Mouse (Mus musculus) G1E (cell line): ENCODE results near the gene Boll.

ENCODE experiments used
- CTCF ChIP-seq: IDR thresholded peaks from 2 replicates; pipeline ENCODE4 v1.5.1; 2012; ENCODE audit warnings: low read depth, low read length, inconsistent platforms, mixed read lengths
- GATA1 ChIP-seq: IDR thresholded peaks from 2 replicates; pipeline ENCODE4 v1.6.1; 2012; ENCODE audit warnings: borderline replicate concordance, low read length, inconsistent platforms, mixed read lengths

DNA sequence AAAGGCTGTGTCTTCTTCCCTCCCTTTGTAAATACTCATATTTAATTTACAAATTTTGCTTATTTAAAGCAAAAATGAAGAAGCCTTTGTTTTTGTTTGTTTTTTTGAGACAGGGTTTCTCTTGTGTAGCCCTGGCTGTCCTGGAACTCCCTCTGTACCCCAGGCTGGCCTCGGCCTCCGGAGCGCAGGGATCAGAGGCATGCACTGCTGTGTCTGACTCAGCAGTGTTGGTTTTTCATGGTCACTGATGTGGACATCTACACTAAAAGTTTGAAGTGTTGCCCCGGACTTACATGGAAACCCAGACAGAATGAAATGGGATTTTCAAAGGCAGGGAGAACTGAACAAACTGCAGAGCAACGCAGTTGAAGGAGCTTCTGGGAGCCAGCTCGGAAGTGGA is 155.7 kb downstream of the Boll start:
- TF ChIP-seq CTCF (no peak), GATA1 (no peak)
